Mouse (Mus musculus) bone marrow macrophage, adult 2 months (primary cell): Measurements from ENCODE around the gene Tmtc2.

Source experiments
- CTCF ChIP-seq: IDR thresholded peaks from 2 replicates; pipeline ENCODE4 v1.5.1; 2012; ENCODE audit warnings: low read depth, mild to moderate bottlenecking, low read length, moderate library complexity
- POLR2A ChIP-seq: IDR thresholded peaks from 2 replicates; pipeline ENCODE4 v1.6.1; 2012; ENCODE audit warnings: mild to moderate bottlenecking, low read depth, low read length, borderline replicate concordance

DNA sequence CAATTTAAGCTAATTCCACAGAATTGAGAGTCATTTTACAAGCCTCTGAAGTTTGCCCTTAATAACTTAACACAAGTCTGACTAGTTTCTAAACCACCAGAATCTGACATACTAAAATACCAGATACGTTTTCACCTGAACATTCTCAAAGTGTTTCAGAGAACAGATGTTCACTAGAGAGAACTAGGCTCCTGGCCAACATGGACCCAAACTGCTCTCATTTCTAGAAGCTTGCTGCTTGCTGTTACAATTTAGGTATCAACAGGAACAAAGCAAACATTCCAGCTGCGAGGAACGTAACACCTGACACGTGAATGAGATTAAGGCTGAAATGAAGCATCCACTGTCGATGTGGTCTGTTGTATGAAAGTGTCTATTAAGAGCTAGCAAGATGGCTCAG is 16.7 kb downstream of the Tmtc2 start:
- TF ChIP-seq POLR2A (no peak), CTCF (no peak)
